ENCODE assay signal across 24 mouse cellular contexts in genomic region chr3:27555401-27555940, GRCm38 (mm10).
DNase-seq lines count a peak whose midpoint lies in the region; ATAC-seq lines count a peak whose summit lies in the region.
"Had no signal": no experiment of that assay in that cellular context is flagged by ENCODE, and none has a peak within 500 bp of the region (broad histone marks: within the 10 kb centered on the region; RNA-seq: fewer than 3 reads in every experiment).

No protein-coding gene starts in this region.

- H3K4me3 ChIP-seq in kidney, embryonic 16.5 days (ENCODE audit: low read length) = no peak overlapping the region
- H3K4me3 ChIP-seq in liver, embryonic 12.5 days = no peak overlapping the region
- H3K4me3 ChIP-seq: embryonic facial prominence, embryonic 10.5 days; forebrain, embryonic 12.5 days; intestine, embryonic 15.5 days; left cerebral cortex, adult 2 months; limb, embryonic 10.5 days; midbrain, embryonic 13.5 days; neural tube, embryonic 13.5 days had no signal

- no peak for DNase-seq in frontal cortex, postnatal 25 days (ENCODE audit: low spot score in 2 of 2)
- no peak for DNase-seq in kidney, postnatal 25 days
- peak; percentile 87 for DNase-seq in brain, adult 2 months (ENCODE audit: low read depth, low spot score)
- peak; percentile 34 for DNase-seq in cerebellum, adult 9-10 months
- DNase-seq in gastrocnemius, postnatal 10 days = no peak
- DNase-seq: adrenal gland, adult 8-10 months; heart, postnatal 36 days; kidney, postnatal 4 days; lung, adult 18-20 months; lung, postnatal 14 days had no signal

- H3K36me3 ChIP-seq in kidney, embryonic 16.5 days (ENCODE audit: insufficient read depth, low read length) = peaks cover 11% of the 10 kb centered on the region
- peaks cover 9% of the 10 kb centered on the region for H3K36me3 ChIP-seq in liver, embryonic 12.5 days
- H3K36me3 ChIP-seq: forebrain, embryonic 12.5 days; intestine, embryonic 15.5 days; midbrain, embryonic 13.5 days had no signal

- peak; percentile 85 for ATAC-seq in frontal cortex, adult (ENCODE audit: low TSS enrichment)
- ATAC-seq in kidney, embryonic 16.5 days (ENCODE audit: low FRiP score, low TSS enrichment) = no peak
- ATAC-seq in liver, embryonic 12.5 days = no peak
- ATAC-seq: CD4-positive, CD25-positive, alpha-beta regulatory T cell, adult 4 months; intestine, embryonic 15.5 days; midbrain, embryonic 13.5 days; Patski had no signal

- peak overlapping the region; percentile 61; the same call in 1 of the 2 replicates for H3K27ac ChIP-seq in kidney, embryonic 16.5 days (ENCODE audit: low read length)
- H3K27ac ChIP-seq in liver, embryonic 12.5 days = no peak overlapping the region
- H3K27ac ChIP-seq: embryonic facial prominence, embryonic 10.5 days; forebrain, embryonic 12.5 days; hindbrain, embryonic 14.5 days; intestine, embryonic 15.5 days; left cerebral cortex, adult 2 months; limb, embryonic 10.5 days; midbrain, embryonic 13.5 days; neural tube, embryonic 13.5 days; stomach, postnatal 0 days had no signal

- WGBS in kidney, embryonic 16.5 days = 86% methylated on average over 3 of the region's 3 CpGs
- 72% methylated on average over 3 of the region's 3 CpGs for WGBS in liver, embryonic 12.5 days (ENCODE audit: insufficient replicate concordance)

- no peaks in the 10 kb centered on the region for H3K9me3 ChIP-seq in kidney, embryonic 16.5 days (ENCODE audit: low read length)
- H3K9me3 ChIP-seq in liver, embryonic 12.5 days (replicated peaks) = no peaks in the 10 kb centered on the region
- H3K9me3 ChIP-seq: embryonic facial prominence, embryonic 10.5 days; forebrain, embryonic 12.5 days; intestine, embryonic 15.5 days; limb, embryonic 10.5 days; midbrain, embryonic 13.5 days; neural tube, embryonic 13.5 days had no signal

- H3K4me1 ChIP-seq in kidney, embryonic 16.5 days (ENCODE audit: insufficient read depth, low read length) = peaks cover 40% of the 10 kb centered on the region
- H3K4me1 ChIP-seq in liver, embryonic 12.5 days = no peaks in the 10 kb centered on the region
- H3K4me1 ChIP-seq: embryonic facial prominence, embryonic 10.5 days; forebrain, embryonic 12.5 days; limb, embryonic 10.5 days; midbrain, embryonic 13.5 days; neural tube, embryonic 13.5 days had no signal

- H3K9ac ChIP-seq in kidney, embryonic 16.5 days (replicated peaks; ENCODE audit: low read length) = no peak overlapping the region
- no peak overlapping the region for H3K9ac ChIP-seq in liver, embryonic 12.5 days
- H3K9ac ChIP-seq: forebrain, embryonic 12.5 days; hindbrain, embryonic 14.5 days; intestine, embryonic 15.5 days; midbrain, embryonic 13.5 days; neural tube, embryonic 13.5 days had no signal

- no peak overlapping the region for H3K4me2 ChIP-seq in kidney, embryonic 16.5 days (replicated peaks; ENCODE audit: low read depth, low read length)
- no peak overlapping the region for H3K4me2 ChIP-seq in liver, embryonic 12.5 days
- H3K4me2 ChIP-seq: forebrain, embryonic 12.5 days; hindbrain, embryonic 14.5 days; intestine, embryonic 15.5 days; midbrain, embryonic 13.5 days; neural tube, embryonic 13.5 days had no signal

- H3K27me3 ChIP-seq in kidney, embryonic 16.5 days (ENCODE audit: insufficient read depth, low read length) = no peaks in the 10 kb centered on the region
- H3K27me3 ChIP-seq in liver, embryonic 12.5 days (replicated peaks) = no peaks in the 10 kb centered on the region
- H3K27me3 ChIP-seq: forebrain, embryonic 12.5 days; intestine, embryonic 15.5 days; midbrain, embryonic 13.5 days; neural tube, embryonic 13.5 days; Patski had no signal

Comparison
In these comparisons a context has a peak if more than half of its experiments do, and no peak if none do; other contexts are left out.
1. DNase-seq: peak in brain, adult 2 months (single experiment) and cerebellum, adult 9-10 months (single experiment); none in frontal cortex, postnatal 25 days (0 of 2), kidney, postnatal 25 days (0 of 2) and gastrocnemius, postnatal 10 days (single experiment).